Mouse (Mus musculus) lung, adult 2 months (tissue): ENCODE measurements at regions not wholly inside any gene's neighbourhood (a gene's known extent, or its start where the extent isn't known, plus 50 kb on each side); places are given as distances from the start of the nearest gene placed in this dataset.

Experiments
- CTCF ChIP-seq: fragments of 200-500 bp; IDR thresholded peaks from 2 replicates; pipeline ENCODE4 v1.5.1; 2011; ENCODE audit warnings: mild to moderate bottlenecking, low read length, control low read depth; ENCODE audit not compliant: insufficient read depth
- POLR2A ChIP-seq: fragments of 200-500 bp; IDR thresholded peaks from 2 replicates; pipeline ENCODE4 v1.6.1; 2011; ENCODE audit warnings: low read depth, mild to moderate bottlenecking, control low read depth, low read length, borderline replicate concordance; ENCODE audit errors: extremely low read depth

- TF ChIP-seq CTCF: no peak
- TF ChIP-seq POLR2A: no peak
Measured at GRCm38 (mm10) chr3:147163540-147163939, 311.4 kb downstream of the Ttll7 start.
